Mouse (Mus musculus): ENCODE results near the gene Atg10.
"Not testable (repeated sequence)": the region's sequence is repeated elsewhere in the genome, so short reads cannot be mapped to it uniquely, and the experiment has no call there.

Atg10 gene

GRCm38 (mm10) chr13:90933256-90933655, 290.5 kb downstream of the Atg10 start:
- DNase-seq (ENCODE audit: low spot score), result no peak

GRCm38 (mm10) chr13:90929847-90930246, 293.9 kb downstream of the Atg10 start:
- peak; percentile 86 for DNase-seq (ENCODE audit: low spot score)

GRCm38 (mm10) chr13:90928266-90928665, 295.5 kb downstream of the Atg10 start:
- DNase-seq (ENCODE audit: low spot score), result not testable (repeated sequence)

- no peak for DNase-seq (ENCODE audit: low spot score)
Observed at GRCm38 (mm10) chr13:90926938-90927633, 296.7 kb downstream of the Atg10 start.

GRCm38 (mm10) chr13:90926125-90926765, 297.5 kb downstream of the Atg10 start:
- no peak for DNase-seq (ENCODE audit: low spot score)

- no peak for DNase-seq (ENCODE audit: low spot score)
Observed at GRCm38 (mm10) chr13:90925191-90925590, 298.6 kb downstream of the Atg10 start.

GRCm38 (mm10) chr13:90924072-90924471, 299.7 kb downstream of the Atg10 start:
- no peak for DNase-seq (ENCODE audit: low spot score)

- not testable (repeated sequence) for DNase-seq (ENCODE audit: low spot score)
Observed at GRCm38 (mm10) chr13:90923617-90924016, 300.2 kb downstream of the Atg10 start.

GRCm38 (mm10) chr13:90922751-90923612, 300.8 kb downstream of the Atg10 start, which contains the start of gene Rps23:
Gene Rps23 (plus strand): TSS chr13:90922958.
- peak; percentile 90 for DNase-seq (ENCODE audit: low spot score)

- no peak for DNase-seq (ENCODE audit: low spot score)
Observed at GRCm38 (mm10) chr13:90914721-90915120, 309.0 kb downstream of the Atg10 start.

- DNase-seq (ENCODE audit: low spot score), result no peak
Observed at GRCm38 (mm10) chr13:90913675-90914192, 310.0 kb downstream of the Atg10 start.

GRCm38 (mm10) chr13:90912760-90913674, 310.8 kb downstream of the Atg10 start:
- DNase-seq (ENCODE audit: low spot score), result no peak

GRCm38 (mm10) chr13:90907376-90907775, 316.4 kb downstream of the Atg10 start:
- DNase-seq (ENCODE audit: low spot score), result no peak

- DNase-seq (ENCODE audit: low spot score), result no peak
Observed at GRCm38 (mm10) chr13:90905176-90905575, 318.6 kb downstream of the Atg10 start, which contains the start of gene Atp6ap1l. Gene Atp6ap1l (minus strand): TSS chr13:90905355.

GRCm38 (mm10) chr13:90896821-90897220, 326.9 kb downstream of the Atg10 start:
- no peak for DNase-seq (ENCODE audit: low spot score)

GRCm38 (mm10) chr13:90896098-90896497, 327.7 kb downstream of the Atg10 start:
- DNase-seq (ENCODE audit: low spot score), result peak; percentile 21

GRCm38 (mm10) chr13:90894819-90895218, 328.9 kb downstream of the Atg10 start:
- no peak for DNase-seq (ENCODE audit: low spot score)

- no peak for DNase-seq (ENCODE audit: low spot score)
Observed at GRCm38 (mm10) chr13:90890111-90890510, 333.7 kb downstream of the Atg10 start.

GRCm38 (mm10) chr13:90886568-90886983, 337.2 kb downstream of the Atg10 start:
- DNase-seq (ENCODE audit: low spot score), result peak; percentile 75

- no peak for DNase-seq (ENCODE audit: low spot score)
Observed at GRCm38 (mm10) chr13:90885856-90886532, 337.8 kb downstream of the Atg10 start.

Data from layer of hippocampus, adult 11-12 months (tissue).